8 mouse cellular contexts compared by ENCODE assay signal in the genomic region with DNA sequence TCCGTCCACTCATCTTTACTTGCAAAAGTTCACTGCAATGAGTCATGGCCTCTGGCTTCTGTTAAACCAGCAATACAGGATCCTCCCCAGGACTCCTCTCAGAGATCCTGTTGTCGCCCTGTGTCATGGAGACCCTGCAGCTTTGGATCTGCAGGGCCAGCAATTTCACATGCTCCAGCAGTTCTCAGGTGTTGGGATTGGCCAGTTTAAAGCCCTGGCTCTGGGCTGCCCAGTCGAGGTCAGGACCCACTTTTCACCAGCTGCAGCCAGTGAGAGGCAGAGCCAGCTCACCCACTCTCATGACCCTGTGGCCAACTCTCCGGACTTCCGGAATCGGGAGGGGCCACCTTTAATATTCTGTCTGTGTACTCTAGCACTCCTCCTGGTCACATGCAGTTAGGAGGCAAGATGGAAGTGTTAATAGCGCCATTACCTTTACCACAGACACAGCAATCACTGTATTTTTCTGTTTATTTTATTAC. TPM values are rescaled to one million over a fixed set of nuclear protein-coding genes. Genes with fewer than 3 reads are reported as not detected.
DNase-seq lines count a peak whose midpoint lies in the region; ATAC-seq and TF ChIP-seq lines count a peak whose summit lies in the region.

No protein-coding gene starts in this region.

- H3K27me3 ChIP-seq in heart, embryonic 14.5 days (ENCODE audit: control insufficient read depth, insufficient read depth, low read length) = no peaks in the 10 kb centered on the region
- H3K27me3 ChIP-seq in thymus, adult 2 months (ENCODE audit: control insufficient read depth, insufficient read depth, low read length) = no peaks in the 10 kb centered on the region

- H3K4me3 ChIP-seq in heart, embryonic 14.5 days (ENCODE audit: control insufficient read depth in 1 of 2, insufficient read depth in 1 of 2, low read depth in 1 of 2, low read length in 2 of 2) = no peak overlapping the region
- no peak overlapping the region for H3K4me3 ChIP-seq in thymus, adult 2 months (ENCODE audit: control insufficient read depth, insufficient read depth, low read length)

- H3K4me1 ChIP-seq in heart, embryonic 14.5 days (ENCODE audit: control insufficient read depth in 2 of 2, insufficient read depth in 2 of 2, low read length in 2 of 2) = peaks cover 0 to 4% of the 10 kb centered on the region in 2 experiments; a peak in 2 of 4 replicates
- no peaks in the 10 kb centered on the region for H3K4me1 ChIP-seq in thymus, adult 2 months (replicated peaks; ENCODE audit: control insufficient read depth, insufficient read depth, low read length)

- peak overlapping the region; percentile 41 to 70; a peak in 3 of 4 replicates for H3K27ac ChIP-seq in heart, embryonic 14.5 days (replicated peaks in 1 of 2; ENCODE audit: control insufficient read depth in 1 of 2, insufficient read depth in 1 of 2, low read depth in 2 of 2, low read length in 2 of 2)
- H3K27ac ChIP-seq in thymus, adult 2 months (ENCODE audit: control insufficient read depth, insufficient read depth, low read length) = no peak overlapping the region

- TF ChIP-seq POLR2A in thymus, adult 2 months (IDR thresholded peaks at IDR 0.05; ENCODE audit: control insufficient read depth, extremely low read depth, insufficient read depth, low read length, poor library complexity) = no peak

- 42% methylated on average over 7 of the region's 7 CpGs for WGBS in heart, embryonic 14.5 days
- WGBS in thymus, adult 2 months = 88% methylated on average over 7 of the region's 7 CpGs

- no peak for TF ChIP-seq CTCF in thymus, adult 2 months (IDR thresholded peaks at IDR 0.05; ENCODE audit: borderline replicate concordance, control insufficient read depth, extremely low read depth, insufficient read depth, low read length, poor library complexity)

- peak overlapping the region; percentile 9; the same call in 1 of the 2 replicates for H3K4me2 ChIP-seq in heart, embryonic 14.5 days (ENCODE audit: low read length)

- ATAC-seq in heart, embryonic 14.5 days (ENCODE audit: insufficient number of reproducible peaks, insufficient read depth, low FRiP score, low read depth) = 0 out of 2 replicates have a peak, but pooled peaks have one; percentile 59

- peak; percentile 7 to 10 for DNase-seq in urinary bladder, adult 18-20 months (ENCODE audit: low spot score in 2 of 2)
- no peak for DNase-seq in urinary bladder, postnatal 10 days (ENCODE audit: low spot score)
- DNase-seq in kidney, postnatal 25 days = peak; percentile 7 to 51
- no peak for DNase-seq in cerebellum, postnatal 36 days
- DNase-seq in layer of hippocampus, adult 9-11 months = no peak
- no peak for DNase-seq in ovary, postnatal 14 days (ENCODE audit: low spot score)
- DNase-seq in thymus, adult 2 months = no peak

- no peak overlapping the region for H3K9ac ChIP-seq in heart, embryonic 14.5 days (ENCODE audit: low read length)

- H3K9me3 ChIP-seq in heart, embryonic 14.5 days (ENCODE audit: control insufficient read depth, low read length) = no peaks in the 10 kb centered on the region

- no peaks in the 10 kb centered on the region for H3K36me3 ChIP-seq in heart, embryonic 14.5 days (ENCODE audit: control insufficient read depth, insufficient read depth, low read length)
- no peaks in the 10 kb centered on the region for H3K36me3 ChIP-seq in thymus, adult 2 months (ENCODE audit: control insufficient read depth, insufficient read depth, low read length)

RNA-seq across cellular contexts. Expression of gene Slc7a3, which starts 40.7 kb away (rescaled TPM):
- 0.67 and 1.0 TPM in 2 replicates for polyA plus RNA-seq in heart, embryonic 14.5 days (2014; fragmentation: Nextera tagmentation; extraction: Ambion mirVana)
- polyA plus RNA-seq in thymus, adult 2 months (2012; rRNA removed) = 1.8 and 2.4 TPM in 2 replicates

Comparison
In these comparisons a context has a peak if more than half of its experiments do, and no peak if none do; other contexts are left out.
1. DNase-seq: peak in urinary bladder, adult 18-20 months (2 of 2) and kidney, postnatal 25 days (2 of 2); none in urinary bladder, postnatal 10 days (single experiment), cerebellum, postnatal 36 days (0 of 2), layer of hippocampus, adult 9-11 months (single experiment), ovary, postnatal 14 days (single experiment) and thymus, adult 2 months (single experiment).